Mouse (Mus musculus) CD4-positive, CD25-positive, alpha-beta regulatory T cell, adult 4 months (primary cell): Measurements from ENCODE around the gene Msi2. TPM values are rescaled to one million over a fixed set of nuclear protein-coding genes. Genes with fewer than 3 reads are reported as not detected.

ENCODE experiments used
- ATAC-seq: one replicate; pipeline ENCODE4 v1.8.0; 2017
- polyA plus RNA-seq, 2 experiments: library from polyadenylated mRNA; unstranded; fragments of 100-300 nt; shearing (Covaris generic); gene quantifications; one replicate each; pipeline ENCODE4 v1.2.1; 2017

Msi2 gene
- polyA plus RNA-seq, 2 experiments from 2014 or later = 23.8 to 31.3 TPM

DNA sequence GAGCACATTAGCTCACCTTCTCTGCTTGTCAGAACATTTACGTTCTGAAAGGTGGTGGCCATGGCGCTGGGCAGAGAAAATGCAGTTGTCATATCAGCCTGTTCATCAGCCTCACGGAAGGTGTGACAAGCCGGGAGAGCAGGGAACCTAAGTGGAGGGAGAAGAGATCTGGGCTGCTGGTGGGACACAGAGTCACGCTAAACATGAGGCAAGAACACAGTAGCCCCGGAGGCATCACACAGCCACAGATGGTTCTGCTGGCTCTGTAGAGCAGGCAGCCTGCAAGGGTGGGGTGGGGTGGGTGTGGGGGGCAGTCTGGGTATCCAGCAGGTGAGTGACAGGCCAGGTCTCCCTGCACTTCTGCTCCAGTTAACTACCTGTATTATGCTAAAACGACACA lies 210.2 kb downstream of the Msi2 start:
- no peak for ATAC-seq

DNA sequence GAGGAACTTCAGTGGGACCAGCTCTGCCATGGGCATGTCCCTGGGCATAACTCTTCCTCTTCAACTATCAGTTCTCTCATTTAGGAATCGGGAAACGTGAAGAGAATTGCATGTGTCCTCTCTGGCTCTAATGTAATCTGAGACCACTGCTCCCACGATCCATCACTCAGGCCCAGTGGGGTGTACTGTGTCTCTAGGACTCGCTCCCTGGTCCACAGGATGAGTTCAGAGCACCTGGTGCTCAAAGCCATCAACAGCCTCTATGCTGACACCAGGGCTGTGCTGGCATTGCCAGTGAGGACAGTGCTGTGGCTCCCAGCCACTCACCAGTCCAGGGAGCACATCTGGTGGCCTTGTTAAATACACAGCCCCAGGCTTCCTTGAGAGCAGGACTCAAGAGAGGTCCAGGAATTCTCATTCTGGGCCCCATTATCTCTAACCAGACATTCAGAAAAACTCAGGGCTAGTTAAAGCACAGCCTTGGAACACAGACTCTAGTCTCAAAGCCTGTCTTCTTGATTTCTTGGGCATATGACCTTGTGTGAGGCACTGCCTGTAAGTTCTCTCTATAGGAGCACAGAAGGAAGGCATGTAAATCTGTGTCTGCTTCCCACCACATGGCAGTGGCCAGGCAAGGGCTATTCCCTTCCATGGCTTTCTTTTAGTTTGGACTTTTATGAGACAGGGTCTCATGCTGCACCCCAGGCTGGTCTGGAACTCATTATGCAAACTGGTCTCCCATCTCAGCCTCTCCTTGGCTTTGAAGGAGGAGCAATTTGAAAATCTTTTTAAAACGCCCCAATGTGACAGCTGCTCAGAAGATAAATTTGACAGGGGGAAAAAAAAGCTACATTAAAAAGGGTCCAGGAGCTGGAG lies 211.5 kb downstream of the Msi2 start:
- ATAC-seq = no peak

DNA sequence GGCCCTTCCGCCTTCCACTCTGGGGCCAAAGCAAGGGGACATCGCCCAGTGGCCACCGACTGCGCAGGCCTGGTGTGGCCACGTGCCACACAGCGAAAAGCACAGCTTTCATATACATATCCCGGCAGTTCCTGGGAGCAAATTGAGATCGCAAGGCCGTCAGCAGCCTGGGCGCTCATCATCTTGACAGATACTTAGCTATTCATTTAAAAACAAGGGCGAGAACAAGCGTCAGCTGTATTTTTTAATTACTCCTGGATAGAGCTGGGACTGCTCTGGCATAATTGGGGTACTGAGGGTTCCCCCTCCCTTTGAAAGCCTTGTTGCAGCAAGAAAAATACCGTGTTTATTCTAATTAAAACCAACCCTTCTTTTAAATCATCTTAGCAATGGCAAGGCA lies 212.2 kb downstream of the Msi2 start:
- ATAC-seq = no peak

DNA sequence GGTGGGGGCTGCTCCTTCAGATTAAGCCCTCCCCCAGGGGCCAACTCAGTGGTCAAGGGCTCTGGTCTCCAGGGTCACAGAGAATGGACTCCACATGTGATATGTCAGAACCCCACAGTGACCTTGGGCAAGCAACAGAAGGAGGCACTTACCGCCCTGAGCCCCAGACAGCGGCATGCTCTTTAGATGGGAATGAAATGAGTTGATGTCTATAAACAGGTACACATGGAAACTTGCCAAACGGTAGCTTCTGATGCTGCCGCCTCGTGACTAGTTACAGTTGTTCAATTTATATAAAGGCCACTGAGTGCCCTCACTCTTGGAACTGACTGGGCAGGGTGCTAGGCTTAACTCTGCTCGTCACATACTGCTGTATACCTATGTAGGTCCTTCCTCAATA lies 215.7 kb downstream of the Msi2 start:
- ATAC-seq = no peak

DNA sequence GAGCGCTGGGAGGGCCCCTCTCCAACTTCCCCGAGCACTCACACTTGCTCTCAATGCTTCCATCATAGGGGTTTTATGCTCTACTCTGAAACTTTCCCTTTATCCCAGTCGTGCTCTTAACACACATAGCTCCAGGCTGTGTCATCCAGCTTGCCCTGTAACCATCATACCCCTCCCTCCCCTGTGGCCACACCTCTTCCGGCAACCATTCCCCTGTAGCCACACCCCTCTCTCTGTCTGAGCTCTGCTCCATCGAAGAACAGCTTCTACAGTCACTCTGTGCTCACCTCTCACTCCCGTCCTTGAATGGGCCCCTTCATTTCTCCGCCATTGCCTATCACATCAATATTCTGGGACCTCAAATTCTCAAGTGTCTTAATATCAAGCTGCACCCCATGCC lies 219.8 kb downstream of the Msi2 start:
- ATAC-seq = peak; percentile 54

DNA sequence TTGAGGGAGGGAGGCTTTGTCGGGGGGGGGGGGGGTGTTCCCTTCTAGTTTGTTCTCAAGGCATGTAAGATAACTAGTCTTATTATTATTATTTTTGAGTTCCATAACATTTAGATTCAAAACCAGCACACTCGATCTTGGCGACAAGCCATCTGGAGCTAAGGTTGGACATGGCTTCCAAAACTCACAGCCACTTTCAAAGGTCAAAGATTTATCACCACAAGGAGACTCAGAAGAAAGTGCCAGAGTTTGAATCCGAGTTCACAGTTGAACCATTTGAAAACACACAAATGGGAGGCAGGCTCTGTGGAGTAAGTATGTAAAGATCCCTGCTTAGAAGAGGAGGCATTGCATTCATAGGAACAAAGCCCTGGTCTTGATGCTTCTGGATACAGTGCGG lies 221.9 kb downstream of the Msi2 start:
- ATAC-seq = no peak

DNA sequence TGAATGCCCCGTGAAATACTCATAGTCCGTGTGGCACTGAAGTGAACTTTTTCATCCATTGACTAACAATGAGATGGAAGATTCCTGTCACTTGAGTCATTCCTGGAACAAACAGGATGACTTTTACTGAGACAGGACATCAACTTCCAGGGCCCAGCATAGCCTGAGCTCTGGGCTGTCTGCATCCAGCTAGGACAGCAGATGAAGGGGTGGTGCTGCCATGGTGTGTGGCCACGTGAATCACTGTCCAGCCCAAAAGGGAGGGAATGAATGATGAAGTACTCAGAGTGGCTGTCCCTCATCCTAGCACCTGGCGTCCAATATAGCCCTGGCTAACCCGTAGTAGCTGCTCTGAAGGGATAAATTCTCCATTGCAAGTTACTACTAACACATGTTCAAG lies 222.6 kb downstream of the Msi2 start:
- ATAC-seq = no peak

DNA sequence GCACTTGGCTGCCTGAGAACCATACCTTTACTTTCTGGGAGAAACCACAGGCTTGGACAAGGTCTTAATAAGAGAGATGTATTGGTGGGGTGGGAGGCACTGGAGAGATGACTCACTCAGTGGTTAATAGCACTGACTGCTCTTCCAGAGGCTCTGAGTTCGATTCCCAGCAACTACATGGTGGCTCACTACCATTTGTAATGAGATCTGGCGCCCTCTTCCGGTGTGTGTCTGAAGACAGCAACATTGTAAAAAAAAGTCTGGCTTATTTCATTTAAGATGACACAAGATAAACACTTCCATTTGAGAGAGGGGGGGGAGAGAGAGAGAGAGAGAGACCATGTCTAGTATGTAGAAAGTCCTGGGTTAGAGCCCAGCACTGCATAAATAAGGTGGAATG lies 223.3 kb downstream of the Msi2 start:
- no peak for ATAC-seq

DNA sequence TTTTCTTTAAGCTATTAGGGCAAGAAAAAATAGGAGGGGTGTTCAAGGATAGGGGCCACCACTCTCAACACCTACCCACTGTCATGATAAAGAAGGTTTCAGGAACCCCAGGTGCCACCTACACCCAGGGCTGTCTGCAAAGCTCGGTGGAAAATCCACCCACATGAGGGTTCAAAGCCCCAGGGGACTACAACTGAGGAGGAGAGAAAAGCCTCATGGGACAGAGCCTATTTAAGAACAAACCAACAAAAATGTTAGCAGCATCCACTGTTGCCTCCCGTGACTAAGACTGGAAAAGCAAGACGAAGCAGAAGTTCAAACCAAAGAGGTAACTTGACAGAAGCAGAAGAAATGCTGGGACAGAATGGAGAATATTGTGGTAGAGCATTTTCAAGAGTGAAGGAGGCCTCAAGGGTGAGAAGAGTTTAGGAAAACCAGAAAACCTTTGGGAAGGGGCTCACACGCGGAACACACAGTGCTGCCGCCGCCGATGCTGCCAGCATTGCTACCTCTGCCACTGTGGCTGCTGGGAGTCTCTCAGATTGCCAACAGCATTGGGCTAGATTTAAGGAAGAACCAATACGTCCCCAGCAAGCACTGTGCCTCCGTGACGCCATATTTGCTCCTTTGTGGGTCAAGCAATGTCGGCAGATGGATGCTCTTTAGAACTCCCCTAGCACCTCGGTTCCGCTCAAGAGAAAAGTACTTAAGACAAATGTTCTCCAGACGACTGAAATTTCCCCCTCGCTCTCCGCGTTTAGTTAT lies 224.3 kb downstream of the Msi2 start:
- no peak for ATAC-seq

DNA sequence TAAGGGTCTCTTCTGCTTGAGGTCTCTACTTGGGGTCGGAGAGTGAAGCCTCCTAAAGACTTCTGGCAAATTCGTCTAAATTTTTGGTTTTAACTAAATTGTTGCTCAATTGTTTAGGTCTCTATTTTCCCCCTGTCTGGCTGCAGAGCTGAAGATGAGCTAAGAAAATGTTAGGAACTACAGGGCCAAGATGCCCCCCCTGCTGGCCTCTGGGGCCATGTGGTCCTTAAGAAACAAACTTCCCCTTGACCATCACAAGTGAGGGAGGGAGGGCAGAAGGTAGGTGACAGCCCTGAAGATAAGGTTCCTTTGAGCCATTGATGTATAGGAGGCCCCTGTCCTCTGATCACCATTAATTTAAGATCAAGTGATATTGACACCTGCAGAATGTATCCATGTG lies 225.7 kb downstream of the Msi2 start:
- no peak for ATAC-seq

DNA sequence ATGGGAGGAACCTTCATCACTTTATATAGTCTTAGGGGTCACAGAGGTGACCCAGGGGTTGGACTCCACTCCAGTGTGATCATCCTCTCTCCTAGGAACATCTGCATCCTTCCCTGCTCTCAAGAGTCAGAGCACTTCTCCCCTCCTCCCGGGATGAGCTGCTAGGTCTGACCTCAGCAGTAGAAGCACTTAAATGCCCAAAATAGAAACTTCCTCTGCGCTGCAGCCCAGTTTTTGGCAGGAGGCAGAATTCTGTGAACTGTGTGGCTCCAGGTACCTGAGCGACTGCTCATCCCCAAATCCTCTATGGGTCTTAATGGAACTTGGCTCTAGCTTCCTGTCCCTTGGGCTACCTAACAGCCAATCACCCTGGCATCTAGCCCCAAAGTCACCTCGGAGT lies 228.3 kb downstream of the Msi2 start:
- no peak for ATAC-seq

DNA sequence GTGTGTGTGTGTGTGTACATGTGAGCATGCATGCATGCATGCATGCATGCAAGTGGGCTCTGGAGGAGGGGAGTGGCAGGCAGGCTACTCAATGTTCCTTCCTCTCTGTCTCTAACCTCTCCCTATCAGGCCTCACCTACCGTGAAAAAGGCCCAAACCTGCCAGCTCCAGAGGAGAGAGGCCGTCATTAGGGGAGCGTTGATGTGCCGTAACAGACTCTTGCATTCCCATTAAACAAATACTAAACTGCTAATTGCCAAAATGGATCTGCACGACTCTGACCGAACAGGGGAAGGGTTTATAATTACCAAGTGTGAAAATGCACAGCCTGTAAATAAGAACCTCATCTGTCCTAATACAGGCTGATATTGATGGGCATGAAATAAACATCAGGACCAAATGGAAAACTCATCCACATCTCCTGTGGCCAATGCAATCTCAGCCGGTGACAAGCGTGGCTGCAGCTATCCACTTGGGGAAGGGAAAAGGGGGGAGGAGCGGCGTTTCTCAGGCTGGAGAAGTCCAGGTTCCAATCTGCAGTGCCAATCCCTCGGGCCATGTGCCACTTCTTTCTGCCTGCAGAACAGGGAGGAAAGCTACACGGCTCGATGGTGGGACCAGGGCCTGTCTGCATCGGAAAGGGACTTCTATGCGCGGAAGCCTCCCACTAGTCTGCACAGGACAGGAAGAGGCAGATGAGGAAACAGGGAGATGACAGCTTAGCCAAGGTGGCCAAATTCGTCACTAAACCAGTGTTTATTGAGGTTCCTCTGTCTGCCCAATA lies 229.2 kb downstream of the Msi2 start:
- no peak for ATAC-seq

DNA sequence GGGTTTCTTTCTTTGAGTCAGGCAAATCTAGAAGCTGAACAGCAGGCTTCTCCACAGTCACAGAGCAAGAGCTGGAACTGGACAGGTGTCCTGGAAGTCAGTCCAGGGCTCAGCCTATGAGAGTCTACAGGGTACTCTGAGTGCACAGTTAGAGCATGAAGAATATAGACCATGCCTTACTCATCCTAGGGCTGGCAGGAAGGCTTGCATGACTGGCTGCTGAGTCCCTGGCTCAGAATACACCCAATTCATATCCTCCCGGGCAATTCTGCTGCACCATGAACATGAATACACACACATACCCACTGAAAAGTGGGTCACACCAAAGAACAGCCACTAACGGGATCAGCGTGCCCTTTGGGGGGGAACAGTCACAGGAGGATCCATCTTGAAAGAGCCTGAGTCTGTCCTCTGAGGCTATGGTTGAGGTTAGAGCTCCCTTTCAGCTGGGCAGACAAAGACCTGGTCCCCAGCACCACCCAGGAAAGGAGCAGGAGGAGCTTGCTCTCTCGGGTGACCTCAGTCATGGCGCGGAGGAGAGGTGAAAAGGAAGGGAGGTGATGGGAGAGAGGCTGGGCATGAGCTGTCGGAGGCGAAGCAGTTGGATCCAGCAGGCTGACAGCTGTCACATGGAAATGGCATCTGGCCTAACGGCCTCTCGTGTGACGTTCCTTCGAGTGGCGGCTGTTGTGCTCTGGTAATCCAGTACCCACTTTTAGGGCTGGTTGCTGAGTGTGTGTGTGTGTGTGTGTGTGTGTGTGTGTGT lies 230.0 kb downstream of the Msi2 start:
- no peak for ATAC-seq

DNA sequence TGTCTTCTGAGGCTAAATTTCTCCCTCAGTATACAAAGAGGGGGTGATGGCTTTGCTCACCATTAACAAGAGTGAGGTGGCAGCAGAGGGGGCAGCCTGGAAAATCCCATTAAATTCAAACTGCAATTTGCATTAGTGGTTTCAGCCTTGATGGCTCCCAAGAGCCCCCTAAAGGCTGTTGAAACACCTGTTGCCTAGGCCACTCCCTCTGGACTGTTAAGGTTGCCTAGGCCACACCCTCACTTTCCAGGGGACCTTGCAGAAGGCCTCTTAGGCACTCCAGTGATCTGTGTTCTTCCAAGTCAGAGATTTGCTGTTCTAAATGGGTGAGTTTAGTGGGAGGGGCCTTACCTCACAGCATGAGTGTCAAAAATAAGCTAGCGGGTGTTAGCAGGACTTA lies 232.3 kb downstream of the Msi2 start:
- no peak for ATAC-seq

DNA sequence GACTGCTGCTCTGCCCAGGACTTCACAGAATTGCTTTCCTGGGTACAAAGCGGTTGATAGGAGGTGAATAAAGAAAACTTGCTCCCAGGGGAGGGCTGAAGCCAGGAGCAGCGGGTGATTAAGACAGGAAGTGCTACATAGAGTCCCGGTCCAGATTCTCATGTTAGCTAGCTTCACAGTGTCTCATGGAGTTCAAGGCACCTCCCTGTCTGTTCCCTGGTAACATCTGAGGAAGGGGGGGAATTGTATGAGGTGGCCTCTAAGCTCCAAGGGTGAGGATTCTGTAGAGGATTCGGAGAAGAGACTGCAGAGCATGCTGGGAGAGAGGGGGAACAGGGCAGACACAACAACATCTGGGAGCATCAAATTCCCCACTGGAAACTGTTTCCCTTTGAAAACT lies 233.2 kb downstream of the Msi2 start:
- no peak for ATAC-seq

DNA sequence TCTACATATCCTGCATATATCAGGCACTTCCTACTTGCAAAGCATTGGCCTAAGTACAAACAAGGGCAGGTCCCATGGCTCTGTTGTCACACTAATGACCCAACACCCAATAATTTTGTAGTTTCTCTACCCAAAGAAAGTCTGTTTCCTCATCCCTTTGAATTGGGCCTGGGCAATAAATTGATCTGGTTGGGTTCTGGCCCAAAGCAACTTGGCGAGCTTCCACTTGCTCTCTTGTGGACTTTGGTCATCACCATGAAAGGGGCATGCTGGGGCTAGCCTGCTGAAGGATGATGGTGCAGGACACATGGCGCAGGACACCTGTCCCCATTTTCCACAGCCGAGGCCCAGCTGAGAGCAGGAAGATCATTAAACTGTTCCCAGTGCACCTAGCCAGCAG lies 234.3 kb downstream of the Msi2 start:
- ATAC-seq = no peak

DNA sequence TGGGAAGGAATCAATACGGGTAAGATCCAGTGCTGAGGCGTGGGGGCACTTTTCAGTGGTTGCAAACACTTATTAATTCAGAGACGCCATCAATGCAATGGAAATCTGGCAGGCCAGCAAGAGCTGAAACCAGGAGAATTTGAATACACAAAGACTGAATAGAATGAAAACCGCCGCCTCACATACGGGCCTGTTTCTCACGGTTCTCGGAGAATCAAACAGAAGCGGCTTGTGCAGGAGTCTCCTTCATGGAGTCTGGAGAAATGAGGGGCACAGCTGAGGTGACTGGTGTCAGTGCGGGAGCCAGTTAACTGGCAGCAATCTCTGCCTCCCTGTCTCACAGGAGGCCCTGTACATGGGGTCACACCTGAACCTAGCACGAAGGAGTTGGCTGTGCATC lies 235.7 kb downstream of the Msi2 start:
- ATAC-seq = no peak

DNA sequence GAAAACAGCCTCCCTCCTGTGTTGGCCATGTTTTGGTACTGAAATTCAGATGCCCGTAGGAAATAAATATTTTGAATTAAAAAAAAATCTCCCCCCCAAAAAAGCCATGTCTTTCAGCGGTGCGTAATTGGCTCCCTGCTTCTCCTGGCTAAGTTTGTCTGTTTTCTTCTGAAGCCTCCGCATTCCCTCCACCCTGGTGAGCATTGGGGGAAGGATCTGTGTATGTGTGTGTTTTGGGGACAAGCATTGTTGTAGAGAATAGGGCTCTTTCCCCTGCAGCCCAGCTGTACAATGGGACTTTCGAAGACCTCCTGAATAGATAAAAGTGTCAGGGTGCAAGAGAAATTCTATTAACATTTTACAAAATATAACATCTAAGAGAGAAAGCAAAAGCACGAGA lies 236.1 kb downstream of the Msi2 start:
- ATAC-seq = no peak

DNA sequence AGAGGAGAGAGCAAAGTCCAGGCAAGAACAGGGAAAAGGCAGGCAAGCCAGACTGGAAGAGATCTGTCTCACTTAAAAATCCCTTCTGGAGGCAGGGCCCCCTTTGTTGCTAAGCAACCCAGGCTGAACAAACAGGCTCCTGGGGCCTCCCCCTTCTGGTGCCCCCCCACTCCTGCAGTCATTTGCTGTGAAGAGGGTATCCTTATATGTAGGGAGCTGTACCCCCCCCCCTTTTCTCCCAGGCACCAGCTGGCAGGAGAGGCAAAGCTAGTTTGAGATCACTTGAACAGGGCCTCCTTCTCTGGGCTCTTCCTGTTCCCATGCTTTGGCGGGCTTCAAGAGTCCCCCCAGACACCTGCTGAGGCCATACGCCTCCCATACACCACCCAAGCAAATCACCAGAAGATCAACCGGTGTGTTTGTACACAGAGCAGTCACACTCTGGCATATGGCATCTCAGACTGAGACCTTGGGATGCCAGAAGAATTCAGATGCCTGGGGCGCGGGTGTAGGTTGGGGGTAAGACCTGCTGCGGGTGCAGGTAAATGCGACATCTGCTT lies 236.6 kb downstream of the Msi2 start:
- ATAC-seq = no peak

DNA sequence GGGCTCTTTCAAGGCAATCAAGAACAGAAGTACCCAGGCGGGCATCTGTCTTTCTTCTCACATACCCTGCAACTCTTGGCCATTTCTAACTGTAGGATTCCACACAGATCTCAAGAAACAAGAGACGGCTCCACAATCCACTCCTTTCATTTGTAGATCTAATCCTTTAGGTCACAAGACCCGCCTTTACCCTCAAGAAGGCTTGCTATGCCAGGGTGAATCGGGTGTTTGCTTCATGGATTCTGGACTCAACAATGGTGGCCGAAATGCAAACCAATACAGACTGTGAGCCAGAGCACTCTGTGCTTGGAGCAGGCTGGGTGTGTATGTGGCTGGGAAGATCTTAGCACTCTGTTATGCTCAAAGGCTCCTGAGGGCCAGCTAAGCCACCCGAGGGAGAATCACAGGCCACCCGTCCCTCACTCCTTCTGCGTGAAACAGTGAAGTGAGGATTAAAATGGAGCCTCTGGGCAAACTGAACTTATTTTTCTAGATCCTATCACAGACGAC lies 237.2 kb downstream of the Msi2 start:
- ATAC-seq = no peak

DNA sequence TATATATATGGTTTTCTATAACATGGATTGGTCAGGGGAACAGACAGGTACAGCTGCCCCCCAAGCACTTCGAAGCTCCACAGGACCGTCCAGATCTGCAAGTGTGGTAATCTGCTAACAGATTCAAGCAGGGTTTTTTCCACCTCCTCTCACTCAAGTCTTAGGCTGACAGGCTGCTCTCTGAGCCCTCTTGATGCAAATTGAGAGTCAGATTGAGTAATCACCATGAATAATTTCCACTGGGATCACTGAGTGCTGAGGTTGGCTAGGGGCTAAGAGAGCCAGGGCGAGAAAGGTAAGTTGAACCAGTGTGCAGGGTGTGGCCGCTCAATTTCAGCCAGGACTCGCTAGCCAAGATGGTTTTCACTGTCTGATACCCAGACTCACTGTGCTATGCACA lies 238.8 kb downstream of the Msi2 start:
- peak; percentile 17 for ATAC-seq

DNA sequence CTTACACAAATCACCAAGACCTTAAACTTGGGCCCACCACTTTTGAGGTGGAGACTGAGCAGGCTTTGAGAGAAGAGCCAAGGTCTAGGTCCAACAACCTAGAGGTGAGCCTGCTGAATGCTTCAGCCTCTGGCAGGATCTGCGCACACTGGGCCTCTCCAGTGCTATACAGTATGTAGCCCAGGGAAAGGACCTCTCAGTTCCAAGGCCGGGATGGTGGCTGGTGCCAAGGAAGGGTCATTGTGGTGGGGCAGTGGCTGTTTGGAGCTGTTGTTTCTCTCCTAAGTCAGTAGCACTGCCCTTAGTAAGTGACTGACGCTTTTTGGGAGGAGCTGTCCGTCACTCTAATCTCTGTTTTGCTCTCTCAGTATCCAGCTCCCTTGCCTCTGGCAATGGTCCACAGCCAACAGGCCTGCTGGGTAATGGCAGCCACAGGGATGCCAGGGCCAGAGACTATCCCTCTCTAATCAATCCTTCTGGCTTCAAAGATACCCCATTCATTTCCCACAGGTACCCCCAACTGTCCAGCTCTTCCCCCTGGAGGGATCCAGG lies 243.3 kb downstream of the Msi2 start:
- ATAC-seq = no peak
